In the genomic region with DNA sequence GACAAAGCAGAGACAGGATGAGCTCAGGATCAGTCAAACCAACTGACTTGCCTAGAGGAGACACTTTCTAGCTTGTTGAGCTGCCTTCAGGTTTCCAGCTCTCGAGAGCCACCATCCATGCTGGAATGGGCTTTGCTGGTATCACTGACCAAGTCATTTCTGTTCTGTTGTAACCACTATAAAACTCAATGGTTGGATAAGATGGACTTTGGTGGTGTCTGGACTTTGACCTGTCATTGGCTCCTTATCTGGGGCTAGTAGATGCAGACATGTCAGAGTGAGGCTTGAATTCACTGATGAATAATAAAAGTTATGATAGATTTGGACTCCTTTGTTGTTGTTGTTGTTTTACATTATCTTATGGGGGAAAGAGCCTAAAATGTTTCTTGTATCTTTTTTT, we compare ENCODE assay signal across 21 mouse cellular contexts. TPM values are rescaled to one million over a fixed set of nuclear protein-coding genes. Genes with fewer than 3 reads are reported as not detected.
"Had no signal": no experiment of that assay in that cellular context is flagged by ENCODE, and none has a peak within 500 bp of the region (broad histone marks: within the 10 kb centered on the region; RNA-seq: fewer than 3 reads in every experiment).

No protein-coding gene starts in this region.

- H3K36me3 ChIP-seq: heart, embryonic 13.5 days; heart, embryonic 15.5 days; hindbrain, embryonic 13.5 days; hindbrain, embryonic 15.5 days; limb, embryonic 12.5 days; liver, embryonic 13.5 days; liver, embryonic 15.5 days had no signal

- DNase-seq: gastrocnemius, postnatal 14 days; gastrocnemius, postnatal 36 days; heart, adult 18-20 months; kidney, adult 18-20 months; kidney, adult 8-10 months; kidney, postnatal 25 days; layer of hippocampus, adult 9-11 months; layer of hippocampus, postnatal 36 days; left cerebral cortex, postnatal 4 days; liver; liver, embryonic 13.5 days; liver, postnatal 0 days had no signal

- H3K9me3 ChIP-seq: heart, embryonic 13.5 days; heart, embryonic 15.5 days; hindbrain, embryonic 13.5 days; hindbrain, embryonic 15.5 days; limb, embryonic 12.5 days; liver, embryonic 13.5 days; liver, embryonic 15.5 days had no signal

- H3K4me2 ChIP-seq: heart, embryonic 11.5 days; heart, embryonic 13.5 days; heart, embryonic 15.5 days; hindbrain, embryonic 13.5 days; hindbrain, embryonic 15.5 days; limb, embryonic 12.5 days; liver, embryonic 13.5 days; liver, embryonic 15.5 days had no signal

- H3K27ac ChIP-seq: heart, embryonic 13.5 days; heart, embryonic 15.5 days; hindbrain, embryonic 13.5 days; hindbrain, embryonic 15.5 days; hindbrain, postnatal 0 days; limb, embryonic 12.5 days; liver, embryonic 13.5 days; liver, embryonic 15.5 days had no signal

- ATAC-seq: hindbrain, postnatal 0 days; liver, postnatal 0 days had no signal

- H3K4me1 ChIP-seq: liver, embryonic 13.5 days; liver, embryonic 15.5 days had no signal

- H3K4me3 ChIP-seq: heart, embryonic 13.5 days; heart, embryonic 15.5 days; hindbrain, embryonic 13.5 days; hindbrain, embryonic 15.5 days; limb, embryonic 12.5 days; liver, embryonic 13.5 days; liver, embryonic 15.5 days had no signal

- H3K27me3 ChIP-seq: heart, embryonic 13.5 days; heart, embryonic 15.5 days; hindbrain, embryonic 13.5 days; limb, embryonic 12.5 days; liver, embryonic 13.5 days; liver, embryonic 15.5 days had no signal

- H3K9ac ChIP-seq: heart, embryonic 13.5 days; heart, embryonic 15.5 days; hindbrain, embryonic 13.5 days; hindbrain, embryonic 15.5 days; limb, embryonic 12.5 days; liver, embryonic 13.5 days; liver, embryonic 15.5 days; liver, postnatal 0 days had no signal

RNA-seq across cellular contexts. Expression of a gene that starts 44.6 kb away (rescaled TPM):
- total RNA-seq: hematopoietic stem cell, adult 5-6 weeks had no signal
